In genomic region chr7:92967381-92968127, GRCm38 (mm10) we compare ENCODE assay signal across 9 mouse cellular contexts.
A peak's percentile ranks its signal among the peaks of the same experiment; 100 is the strongest.
DNase-seq lines count a peak whose midpoint lies in the region; ATAC-seq and TF ChIP-seq lines count a peak whose summit lies in the region.
"Had no signal": no experiment of that assay in that cellular context is flagged by ENCODE, and none has a peak within 500 bp of the region (broad histone marks: within the 10 kb centered on the region; RNA-seq: fewer than 3 reads in every experiment).

No protein-coding gene starts in this region.

- no peak overlapping the region for H3K9ac ChIP-seq in embryonic facial prominence, embryonic 11.5 days (replicated peaks; ENCODE audit: low read length)
- H3K9ac ChIP-seq in hindbrain, embryonic 13.5 days, result no peak overlapping the region
- H3K9ac ChIP-seq: lung, embryonic 15.5 days had no signal

- ATAC-seq in G1E (ENCODE audit: extremely low read depth, insufficient number of reproducible peaks, low FRiP score, poor library complexity, severe bottlenecking), result peak; percentile 22; the same call in 1 of the 2 replicates
- 0 out of 2 replicates have a peak, but pooled peaks have one; percentile 48 for ATAC-seq in embryonic facial prominence, embryonic 11.5 days (replicated peaks; ENCODE audit: insufficient number of reproducible peaks, low FRiP score, low TSS enrichment, low read depth)
- peak; percentile 63; the same call in 1 of the 2 replicates for ATAC-seq in hindbrain, embryonic 13.5 days (ENCODE audit: low FRiP score)

- no peak overlapping the region for H3K4me2 ChIP-seq in embryonic facial prominence, embryonic 11.5 days (ENCODE audit: low read depth, low read length)
- H3K4me2 ChIP-seq in hindbrain, embryonic 13.5 days, result no peak overlapping the region
- H3K4me2 ChIP-seq: lung, embryonic 15.5 days had no signal

- H3K27me3 ChIP-seq in G1E (ENCODE audit: insufficient read depth, low read length), result no peaks in the 10 kb centered on the region
- no peaks in the 10 kb centered on the region for H3K27me3 ChIP-seq in embryonic facial prominence, embryonic 11.5 days (ENCODE audit: control insufficient read depth, insufficient read depth, low read length)
- no peaks in the 10 kb centered on the region for H3K27me3 ChIP-seq in hindbrain, embryonic 13.5 days
- peaks cover 7% of the 10 kb centered on the region; the same call in 1 of the 2 replicates for H3K27me3 ChIP-seq in limb, embryonic 10.5 days (ENCODE audit: low read depth, poor library complexity, severe bottlenecking)
- H3K27me3 ChIP-seq: lung, embryonic 15.5 days had no signal

- no peak for DNase-seq in G1E (ENCODE audit: low spot score)
- DNase-seq in adrenal gland, postnatal 10 days, result peak; percentile 57
- peak; percentile 61 for DNase-seq in embryonic facial prominence, embryonic 11.5 days (ENCODE audit: low spot score)
- DNase-seq in limb, embryonic 10.5 days (ENCODE audit: low spot score), result peak; percentile 35
- DNase-seq in retina, embryonic 14.5 days (ENCODE audit: low spot score), result peak; percentile 77
- DNase-seq in thymus, postnatal 36 days, result no peak

- H3K27ac ChIP-seq in embryonic facial prominence, embryonic 11.5 days (replicated peaks; ENCODE audit: low read depth, low read length), result no peak overlapping the region
- no peak overlapping the region for H3K27ac ChIP-seq in hindbrain, embryonic 13.5 days
- no peak overlapping the region for H3K27ac ChIP-seq in limb, embryonic 10.5 days
- H3K27ac ChIP-seq: lung, embryonic 15.5 days had no signal

- no peaks in the 10 kb centered on the region for H3K36me3 ChIP-seq in G1E (replicated peaks)
- H3K36me3 ChIP-seq in embryonic facial prominence, embryonic 11.5 days (replicated peaks; ENCODE audit: control insufficient read depth, insufficient read depth, low read depth, low read length), result no peaks in the 10 kb centered on the region
- no peaks in the 10 kb centered on the region for H3K36me3 ChIP-seq in hindbrain, embryonic 13.5 days
- H3K36me3 ChIP-seq in limb, embryonic 10.5 days, result no peaks in the 10 kb centered on the region
- H3K36me3 ChIP-seq: lung, embryonic 15.5 days had no signal

- TF ChIP-seq CTCF in G1E (IDR thresholded peaks at IDR 0.05; ENCODE audit: low read depth, low read length), result no peak

- WGBS in embryonic facial prominence, embryonic 11.5 days, result 71% methylated on average over 10 of the region's 10 CpGs
- whole genome bisulfite sequencing in hindbrain, embryonic 13.5 days, result 70% methylated on average over 10 of the region's 10 CpGs
- 68% methylated on average over 10 of the region's 10 CpGs for WGBS in limb, embryonic 10.5 days

- H3K9me3 ChIP-seq in G1E (replicated peaks), result no peaks in the 10 kb centered on the region
- no peaks in the 10 kb centered on the region for H3K9me3 ChIP-seq in embryonic facial prominence, embryonic 11.5 days (replicated peaks; ENCODE audit: control insufficient read depth, low read length)
- H3K9me3 ChIP-seq in hindbrain, embryonic 13.5 days, result no peaks in the 10 kb centered on the region
- H3K9me3 ChIP-seq in limb, embryonic 10.5 days (replicated peaks), result no peaks in the 10 kb centered on the region
- H3K9me3 ChIP-seq: lung, embryonic 15.5 days had no signal

- no peaks in the 10 kb centered on the region for H3K4me1 ChIP-seq in G1E (ENCODE audit: insufficient read depth, low read depth, low read length)
- H3K4me1 ChIP-seq in embryonic facial prominence, embryonic 11.5 days (ENCODE audit: control insufficient read depth, insufficient read depth, low read length), result no peaks in the 10 kb centered on the region
- H3K4me1 ChIP-seq in hindbrain, embryonic 13.5 days (replicated peaks), result no peaks in the 10 kb centered on the region
- H3K4me1 ChIP-seq in limb, embryonic 10.5 days, result no peaks in the 10 kb centered on the region
- H3K4me1 ChIP-seq: lung, embryonic 15.5 days had no signal

- H3K4me3 ChIP-seq in G1E (ENCODE audit: low read depth, low read length), result no peak overlapping the region
- no peak overlapping the region for H3K4me3 ChIP-seq in embryonic facial prominence, embryonic 11.5 days (ENCODE audit: low read depth, low read length)
- no peak overlapping the region for H3K4me3 ChIP-seq in hindbrain, embryonic 13.5 days
- no peak overlapping the region for H3K4me3 ChIP-seq in limb, embryonic 10.5 days
- H3K4me3 ChIP-seq: erythroblast, embryonic 14.5 days; lung, embryonic 15.5 days had no signal

Comparison
In these comparisons a context has a peak if more than half of its experiments do, and no peak if none do; other contexts are left out.
1. DNase-seq: peak in adrenal gland, postnatal 10 days (single experiment), embryonic facial prominence, embryonic 11.5 days (single experiment), limb, embryonic 10.5 days (single experiment) and retina, embryonic 14.5 days (single experiment); none in G1E (single experiment) and thymus, postnatal 36 days (0 of 2).
2. Peak in every context shown above with its lines, with median percentiles within 50 percentile points of each other: ATAC-seq.